Mouse (Mus musculus) forelimb bud, embryonic 11.5 days (tissue): Measurements from ENCODE around the gene Spaca7.
"Not testable (repeated sequence)": the region's sequence is repeated elsewhere in the genome, so short reads cannot be mapped to it uniquely, and the experiment has no call there.

Experiments used
- DNase-seq: peaks from one replicate; pipeline ENCODE4 v3.0.0-alpha.2; 2012; ENCODE audit warnings: low read depth, low spot score

Gene Spaca7

GRCm38 (mm10) chr8:12572814-12573534 lies at the start of gene Spaca7:
Gene Spaca7, plus strand, starts transcription at chr8:12573029.
- peak; percentile 20 for DNase-seq

GRCm38 (mm10) chr8:12524279-12524678 lies 48.5 kb upstream of the Spaca7 start:
- DNase-seq: no peak

- no peak for DNase-seq
Measured at GRCm38 (mm10) chr8:12528659-12529058, 44.2 kb upstream of the Spaca7 start.

- no peak for DNase-seq
Measured at GRCm38 (mm10) chr8:12535617-12536016, 37.2 kb upstream of the Spaca7 start.

- DNase-seq: no peak
Measured at GRCm38 (mm10) chr8:12536306-12536705, 36.5 kb upstream of the Spaca7 start.

- DNase-seq: no peak
Measured at GRCm38 (mm10) chr8:12545236-12545635, 27.6 kb upstream of the Spaca7 start.

GRCm38 (mm10) chr8:12545671-12546070 lies 27.2 kb upstream of the Spaca7 start:
- no peak for DNase-seq

- DNase-seq: no peak
Measured at GRCm38 (mm10) chr8:12547466-12548220, 25.2 kb upstream of the Spaca7 start.

- DNase-seq: peak; percentile 73
Measured at GRCm38 (mm10) chr8:12548255-12548654, 24.6 kb upstream of the Spaca7 start.

GRCm38 (mm10) chr8:12548680-12549079 lies 24.1 kb upstream of the Spaca7 start:
- no peak for DNase-seq

- peak; percentile 51 for DNase-seq
Measured at GRCm38 (mm10) chr8:12555515-12556145, 17.2 kb upstream of the Spaca7 start.

- no peak for DNase-seq
Measured at GRCm38 (mm10) chr8:12558786-12559185, 14.0 kb upstream of the Spaca7 start.

- peak; percentile 58 for DNase-seq
Measured at GRCm38 (mm10) chr8:12561403-12561960, 11.3 kb upstream of the Spaca7 start.

- DNase-seq: peak; percentile 59
Measured at GRCm38 (mm10) chr8:12564307-12564706, 8.5 kb upstream of the Spaca7 start.

- no peak for DNase-seq
Measured at GRCm38 (mm10) chr8:12565488-12565887, 7.3 kb upstream of the Spaca7 start.

- DNase-seq: no peak
Measured at GRCm38 (mm10) chr8:12566509-12566908, 6.3 kb upstream of the Spaca7 start.

- no peak for DNase-seq
Measured at GRCm38 (mm10) chr8:12576003-12576402, 3.2 kb downstream of the Spaca7 start.

GRCm38 (mm10) chr8:12576739-12577138 lies 3.9 kb downstream of the Spaca7 start:
- no peak for DNase-seq

GRCm38 (mm10) chr8:12579339-12579999 lies 6.6 kb downstream of the Spaca7 start:
- not testable (repeated sequence) for DNase-seq

GRCm38 (mm10) chr8:12583785-12584184 lies 11.0 kb downstream of the Spaca7 start:
- no peak for DNase-seq

GRCm38 (mm10) chr8:12607223-12607622 lies 34.4 kb downstream of the Spaca7 start:
- peak; percentile 74 for DNase-seq

GRCm38 (mm10) chr8:12608810-12609209 lies 36.0 kb downstream of the Spaca7 start:
- no peak for DNase-seq
